Comparison of ENCODE assay signal across 8 mouse cellular contexts in genomic region chr13:112292489-112292888, GRCm38 (mm10). TPM values are rescaled to one million over a fixed set of nuclear protein-coding genes. Genes with fewer than 3 reads are reported as not detected.
DNase-seq lines count a peak whose midpoint lies in the region; ATAC-seq lines count a peak whose summit lies in the region.
"Had no signal": no experiment of that assay in that cellular context is flagged by ENCODE, and none has a peak within 500 bp of the region (broad histone marks: within the 10 kb centered on the region; RNA-seq: fewer than 3 reads in every experiment).

No protein-coding gene starts in this region.

- DNase-seq in R1 (ENCODE audit: low read depth, low spot score) = peak; percentile 20
- DNase-seq in layer of hippocampus, adult 8-10 months (ENCODE audit: low spot score in 2 of 2) = peak; percentile 49 to 55
- DNase-seq in right cerebral cortex, postnatal 10 days (ENCODE audit: low spot score in 2 of 2) = peak; percentile 74 to 82
- no peak for DNase-seq in urinary bladder, adult 2 months (ENCODE audit: low spot score)
- DNase-seq in kidney, adult 8-10 months = no peak
- DNase-seq in gastrocnemius, adult 18-20 months (ENCODE audit: low spot score) = no peak
- DNase-seq: midbrain, embryonic 14.5 days had no signal

- ATAC-seq in CD4-positive, CD25-positive, alpha-beta regulatory T cell, adult 4 months = peak; percentile 10

RNA-seq across cellular contexts. Expression of gene Ankrd55, which starts 4.2 kb away (rescaled TPM):
- 10 to 100 TPM; 12.1 to 14.6 TPM for polyA plus RNA-seq in CD4-positive, CD25-positive, alpha-beta regulatory T cell, adult 4 months (2017; shearing (Covaris generic))
- total RNA-seq in layer of hippocampus, adult 8-10 months (2022) = 1 to 10 TPM; 3.8 to 5.5 (median 4.2) TPM
- 0.33 and 0.38 TPM in 2 replicates for polyA plus RNA-seq in urinary bladder, adult 2 months (2012; rRNA removed)
- under 1 TPM; 0.18 to 0.19 TPM for total RNA-seq in gastrocnemius, adult 18-20 months (2021)

Comparison
In these comparisons a context has a peak if more than half of its experiments do, and no peak if none do; other contexts are left out.
1. DNase-seq: peak in R1 (single experiment), layer of hippocampus, adult 8-10 months (2 of 2) and right cerebral cortex, postnatal 10 days (2 of 2); none in urinary bladder, adult 2 months (single experiment), kidney, adult 8-10 months (0 of 2) and gastrocnemius, adult 18-20 months (single experiment).
2. RNA of gene Ankrd55, which starts 4.2 kb away (total RNA-seq): 3.8 to 5.5 TPM in layer of hippocampus, adult 8-10 months; 0.18 to 0.19 TPM in gastrocnemius, adult 18-20 months; every median in the first group is over 4 times any median in the second.